Mouse (Mus musculus) MEL (cell line): ENCODE data around the gene Tmprss11a. TPM values are rescaled to one million over a fixed set of nuclear protein-coding genes. Genes with fewer than 3 reads are reported as not detected.
A peak's percentile ranks its signal among the peaks of the same experiment; 100 is the strongest.

ENCODE experiments used
- DNase-seq: peaks from one replicate; pipeline ENCODE4 v3.0.0; 2011; ENCODE audit warnings: low read depth, low spot score
- H3K27ac ChIP-seq: 2 replicates; pipeline ENCODE4 v1.5.1; 2012; ENCODE audit warnings: low read depth, mild to moderate bottlenecking, control low read depth, low read length, moderate library complexity; ENCODE audit not compliant: control insufficient read depth
- H3K27me3 ChIP-seq, 2 experiments: fragments of 150-350 bp in 1 of 2; sonication (generic) in 1 of 2; 2 replicates each; pipeline ENCODE4 v1.6.1; 2012; ENCODE audit warnings: low read length in 2 of 2, mild to moderate bottlenecking in 2 of 2, improper control_type of control experiment in 1 of 2, moderate library complexity in 1 of 2; ENCODE audit not compliant: insufficient read depth in 2 of 2, control insufficient read depth in 1 of 2
- H3K36me3 ChIP-seq, 2 experiments: 2 replicates each; pipeline ENCODE4 v1.6.1; 2012 to 2014; ENCODE audit warnings: low read length in 2 of 2, improper control_type of control experiment in 1 of 2, inconsistent platforms in 1 of 2, mild to moderate bottlenecking in 1 of 2; ENCODE audit not compliant: insufficient read depth in 2 of 2, control insufficient read depth in 1 of 2
- H3K4me1 ChIP-seq, 2 experiments: fragments of 150-350 bp in 1 of 2; sonication (generic) in 1 of 2; 2 replicates each; pipeline ENCODE4 v1.6.1; 2012; ENCODE audit warnings: low read length in 2 of 2, improper control_type of control experiment in 1 of 2, mild to moderate bottlenecking in 1 of 2; ENCODE audit not compliant: insufficient read depth in 2 of 2, control insufficient read depth in 1 of 2
- H3K4me3 ChIP-seq, 2 experiments: fragments of 150-350 bp in 1 of 2; sonication (generic) in 1 of 2; 2 replicates each; pipeline ENCODE4 v1.5.1; 2012; ENCODE audit warnings: low read depth in 2 of 2, low read length in 2 of 2, mild to moderate bottlenecking in 2 of 2, moderate library complexity in 2 of 2, control low read depth in 1 of 2, improper control_type of control experiment in 1 of 2; ENCODE audit not compliant: control insufficient read depth in 1 of 2, insufficient read depth in 1 of 2
- H3K79me2 ChIP-seq: 2 replicates; pipeline ENCODE4 v1.6.1; 2012; ENCODE audit warnings: mild to moderate bottlenecking, low read length, moderate library complexity; ENCODE audit not compliant: control insufficient read depth, poor library complexity, insufficient read depth
- H3K9ac ChIP-seq: 2 replicates; pipeline ENCODE4 v1.6.1; 2012; ENCODE audit warnings: low read depth, mild to moderate bottlenecking, control low read depth, low read length, moderate library complexity; ENCODE audit not compliant: control insufficient read depth, poor library complexity, severe bottlenecking
- H3K9me3 ChIP-seq: fragments of 150-350 bp; sonication (generic); replicated peaks from 2 replicates; pipeline ENCODE4 v1.6.1; 2012; ENCODE audit warnings: mild to moderate bottlenecking, low read length, improper control_type of control experiment, moderate library complexity; ENCODE audit not compliant: insufficient read depth
- BHLHE40 ChIP-seq: IDR thresholded peaks from 2 replicates; pipeline ENCODE4 v1.6.1; 2012; ENCODE audit warnings: low read depth, mild to moderate bottlenecking, inconsistent platforms, low read length, improper control_type of control experiment, borderline replicate concordance
- CTCF ChIP-seq, 3 experiments: IDR thresholded peaks in 2 of 3; conservative IDR thresholded peaks in 1 of 3; 2 replicates each; pipeline ENCODE4 v1.5.1; 2011 to 2012; ENCODE audit warnings: low read length in 3 of 3, low read depth in 2 of 3, mild to moderate bottlenecking in 2 of 3, improper control_type of control experiment in 1 of 3, inconsistent platforms in 1 of 3, mixed read lengths in 1 of 3, moderate library complexity in 1 of 3; ENCODE audit not compliant: control insufficient read depth in 1 of 3, insufficient read depth in 1 of 3, poor library complexity in 1 of 3, severe bottlenecking in 1 of 3
- E2F4 ChIP-seq: IDR thresholded peaks from 2 replicates; pipeline ENCODE4 v1.6.1; 2011; ENCODE audit warnings: low read depth, low read length, improper control_type of control experiment, borderline replicate concordance
- ELF1 ChIP-seq: IDR thresholded peaks from 2 replicates; pipeline ENCODE4 v1.6.1; 2014; ENCODE audit warnings: low read depth, mild to moderate bottlenecking, inconsistent platforms, low read length, improper control_type of control experiment, moderate library complexity
- EP300 ChIP-seq, 2 experiments: IDR thresholded peaks; 2 replicates each; pipeline ENCODE4 v1.6.1; 2011; ENCODE audit warnings: improper control_type of control experiment in 2 of 2, low read length in 2 of 2, low read depth in 1 of 2, mild to moderate bottlenecking in 1 of 2
- ETS1 ChIP-seq: IDR thresholded peaks from 2 replicates; pipeline ENCODE4 v1.6.1; 2012; ENCODE audit warnings: low read depth, mild to moderate bottlenecking, inconsistent platforms, low read length, improper control_type of control experiment, moderate library complexity
- GATA1 ChIP-seq: IDR thresholded peaks from 2 replicates; pipeline ENCODE4 v1.6.1; 2011; ENCODE audit warnings: low read depth, low read length, improper control_type of control experiment
- HCFC1 ChIP-seq: IDR thresholded peaks from 2 replicates; pipeline ENCODE4 v1.6.1; 2012; ENCODE audit warnings: low read depth, mild to moderate bottlenecking, inconsistent platforms, low read length, improper control_type of control experiment, moderate library complexity
- MAX ChIP-seq: IDR thresholded peaks from 2 replicates; pipeline ENCODE4 v1.6.1; 2011; ENCODE audit warnings: low read length, improper control_type of control experiment
- MYB ChIP-seq: IDR thresholded peaks from 2 replicates; pipeline ENCODE4 v1.6.1; 2011; ENCODE audit warnings: mild to moderate bottlenecking, low read depth, low read length, improper control_type of control experiment
- MYC ChIP-seq: IDR thresholded peaks from 2 replicates; pipeline ENCODE4 v1.6.1; 2011; ENCODE audit warnings: low read depth, mild to moderate bottlenecking, low read length, improper control_type of control experiment, moderate library complexity
- NELFE ChIP-seq: IDR thresholded peaks from 2 replicates; pipeline ENCODE4 v1.6.1; 2011; ENCODE audit warnings: low read depth, low read length, improper control_type of control experiment
- POLR2AphosphoS2 ChIP-seq: IDR thresholded peaks from 2 replicates; pipeline ENCODE4 v1.6.1; 2011; ENCODE audit warnings: low read length, improper control_type of control experiment
- POLR2AphosphoS5 ChIP-seq: IDR thresholded peaks from 2 replicates; pipeline ENCODE4 v1.6.1; 2012; ENCODE audit warnings: low read depth, borderline replicate concordance, mild to moderate bottlenecking, inconsistent platforms, low read length, moderate library complexity, mixed read lengths
- RAD21 ChIP-seq: IDR thresholded peaks from 2 replicates; pipeline ENCODE4 v1.6.1; 2011; ENCODE audit warnings: mild to moderate bottlenecking, low read depth, low read length, improper control_type of control experiment
- SIN3A ChIP-seq: IDR thresholded peaks from 2 replicates; pipeline ENCODE4 v1.6.1; 2012; ENCODE audit warnings: low read length, improper control_type of control experiment, inconsistent platforms
- SMC3 ChIP-seq: IDR thresholded peaks from 2 replicates; pipeline ENCODE4 v1.6.1; 2011; ENCODE audit warnings: low read depth, low read length, improper control_type of control experiment
- TAL1 ChIP-seq: IDR thresholded peaks from 2 replicates; pipeline ENCODE4 v1.6.1; 2012; ENCODE audit warnings: mild to moderate bottlenecking, inconsistent platforms, low read length, moderate library complexity, mixed read lengths
- TBP ChIP-seq: IDR thresholded peaks from 2 replicates; pipeline ENCODE4 v1.8.0; 2011; ENCODE audit warnings: low read depth, low read length, improper control_type of control experiment
- TCF12 ChIP-seq: IDR thresholded peaks from 2 replicates; pipeline ENCODE4 v1.6.1; 2014; ENCODE audit warnings: low read depth, mild to moderate bottlenecking, inconsistent platforms, low read length, improper control_type of control experiment, moderate library complexity
- USF2 ChIP-seq, 2 experiments: IDR thresholded peaks; 2 replicates each; pipeline ENCODE4 v1.6.1; 2011 to 2012; ENCODE audit warnings: improper control_type of control experiment in 2 of 2, low read length in 2 of 2, borderline replicate concordance in 1 of 2, inconsistent platforms in 1 of 2, low read depth in 1 of 2, mild to moderate bottlenecking in 1 of 2; ENCODE audit not compliant: insufficient read depth in 1 of 2
- ZMIZ1 ChIP-seq: IDR thresholded peaks from 2 replicates; pipeline ENCODE4 v1.6.1; 2012; ENCODE audit warnings: low read depth, mild to moderate bottlenecking, inconsistent platforms, low read length, improper control_type of control experiment, moderate library complexity
- ZNF384 ChIP-seq: IDR thresholded peaks from 2 replicates; pipeline ENCODE4 v1.6.1; 2012; ENCODE audit warnings: low read depth, mild to moderate bottlenecking, inconsistent platforms, low read length, improper control_type of control experiment
- polyA plus RNA-seq, 2 experiments: library from polyadenylated mRNA; stranded (reverse) in 1 of 2; unstranded in 1 of 2; fragments of >175 nt in 1 of 2; fragments of >200 nt in 1 of 2; gene quantifications; 2 replicates each; pipeline versions ENCODE4 v1.2.1 to v1.2.4; 2012; ENCODE audit warnings: low replicate concordance in 2 of 2, low read depth in 1 of 2; ENCODE audit not compliant: insufficient read length in 2 of 2, insufficient read depth in 1 of 2, missing spikeins in 1 of 2
- total RNA-seq: library from RNA; depleted of rRNA; stranded (reverse); fragments of 300-350 nt; gene quantifications from 2 replicates; pipeline ENCODE4 v1.2.3, GENCODE M21; 2012

Tmprss11a gene
- total and polyA plus RNA-seq, 3 experiments: not detected

GRCm38 (mm10) chr5:86438548-86438947 lies 30.2 kb downstream of the Tmprss11a start:
- H3K4me3 ChIP-seq: no peak overlapping the region
- DNase-seq: no peak
- H3K9me3 ChIP-seq: no peaks in the 10 kb centered on the region
- H3K27me3 ChIP-seq: no peaks in the 10 kb centered on the region
- H3K4me1 ChIP-seq: no peaks in the 10 kb centered on the region
- no peaks in the 10 kb centered on the region for H3K36me3 ChIP-seq
- TF ChIP-seq BHLHE40 (no peak), POLR2AphosphoS2 (no peak), ZNF384 (no peak), SMC3 (no peak), ELF1 (no peak), E2F4 (no peak), TBP (no peak), POLR2AphosphoS5 (no peak), TCF12 (no peak), ZMIZ1 (no peak)
- no peak overlapping the region for H3K9ac ChIP-seq
- no peaks in the 10 kb centered on the region for H3K79me2 ChIP-seq
- H3K27ac ChIP-seq: no peak overlapping the region

DNA sequence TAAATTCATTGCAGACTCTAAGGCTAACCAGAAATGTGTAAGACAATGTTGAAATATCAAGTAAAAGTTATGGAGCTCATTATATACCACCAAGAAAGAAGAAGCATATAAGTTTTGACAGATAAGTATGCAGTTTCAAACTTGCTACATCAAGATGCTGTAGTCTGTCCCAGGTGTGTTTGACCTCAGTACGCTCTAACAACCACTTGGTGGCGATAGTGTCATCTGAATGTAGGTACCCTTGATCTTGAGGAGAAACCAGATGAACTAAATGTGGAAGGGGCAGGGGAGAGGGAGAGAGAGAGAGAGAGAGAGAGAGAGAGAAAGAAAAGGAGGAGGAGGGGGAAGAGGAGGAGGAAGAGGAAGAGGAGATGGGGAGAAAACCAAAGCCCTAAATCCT lies 36.1 kb downstream of the Tmprss11a start:
- Histone ChIP-seq H3K9ac (no peak overlapping the region), H3K79me2 (no peaks in the 10 kb centered on the region), H3K4me1 (no peaks in the 10 kb centered on the region), H3K27me3 (no peaks in the 10 kb centered on the region), H3K27ac (no peak overlapping the region), H3K9me3 (no peaks in the 10 kb centered on the region), H3K4me3 (no peak overlapping the region), H3K36me3 (no peaks in the 10 kb centered on the region)
- DNase-seq: peak; percentile 46
- no peak for TF ChIP-seq EP300 (IDR thresholded peaks at IDR 0.05; ENCODE audit: low read depth in 1 of 2, low read length in 2 of 2)
- no peak for TF ChIP-seq TBP
- TF ChIP-seq GATA1: no peak
- TF ChIP-seq POLR2AphosphoS2: no peak
- no peak for TF ChIP-seq NELFE
- no peak for TF ChIP-seq TAL1
- no peak for TF ChIP-seq MYC
- no peak for TF ChIP-seq MYB
- TF ChIP-seq CTCF (IDR thresholded peaks at IDR 0.05 in 2 of 3, conservative IDR thresholded peaks at IDR 0.05 in 1 of 3; ENCODE audit: control insufficient read depth in 1 of 3, insufficient read depth in 1 of 3, low read depth in 2 of 3, low read length in 3 of 3, poor library complexity in 1 of 3, severe bottlenecking in 1 of 3): peak; percentile 30 to 56 (median 45); a peak in 5 of 6 replicates
- TF ChIP-seq USF2 (IDR thresholded peaks at IDR 0.05; ENCODE audit: borderline replicate concordance in 1 of 2, insufficient read depth in 1 of 2, low read depth in 1 of 2, low read length in 2 of 2): no peak
- no peak for TF ChIP-seq BHLHE40
- TF ChIP-seq ELF1: no peak
- no peak for TF ChIP-seq ETS1
- no peak for TF ChIP-seq SIN3A
- TF ChIP-seq SMC3: peak; percentile 48
- no peak for TF ChIP-seq ZMIZ1
- TF ChIP-seq POLR2AphosphoS5: no peak
- no peak for TF ChIP-seq MAX
- peak; percentile 53 for TF ChIP-seq RAD21
- no peak for TF ChIP-seq E2F4
- TF ChIP-seq HCFC1: no peak
